Mouse (Mus musculus): ENCODE measurements at regions not wholly inside any gene's neighbourhood (a gene's known extent, or its start where the extent isn't known, plus 50 kb on each side); places are given as distances from the start of the nearest gene placed in this dataset.

GRCm38 (mm10) chr15:60566267-60566666 is 287.3 kb downstream of the Fam84b start:
- TF ChIP-seq TCF12 (IDR thresholded peaks at IDR 0.05; ENCODE audit: insufficient read depth, poor library complexity, severe bottlenecking) = no peak
- TF ChIP-seq CEBPB (IDR thresholded peaks at IDR 0.05; ENCODE audit: insufficient read depth, poor library complexity, severe bottlenecking) = no peak
- TF ChIP-seq POLR2A (IDR thresholded peaks at IDR 0.05; ENCODE audit: insufficient read length, low read depth) = no peak
- TF ChIP-seq MYOD1 (IDR thresholded peaks at IDR 0.05; ENCODE audit: control insufficient read depth in 1 of 3, insufficient read length in 2 of 3, low read depth in 2 of 3) = no peak
- no peak for TF ChIP-seq USF1 (IDR thresholded peaks at IDR 0.05; ENCODE audit: low read depth)
- no peak for TF ChIP-seq MYOG (IDR thresholded peaks at IDR 0.05; ENCODE audit: control insufficient read depth in 1 of 3, insufficient read depth in 1 of 3, insufficient read length in 2 of 3, low read depth in 2 of 3)
- TF ChIP-seq MAX (IDR thresholded peaks at IDR 0.05; ENCODE audit: low read depth) = no peak
- TF ChIP-seq POLR2AphosphoS2 (IDR thresholded peaks at IDR 0.05; ENCODE audit: insufficient read length, low read depth) = no peak
- TF ChIP-seq E2F4 (IDR thresholded peaks at IDR 0.05; ENCODE audit: insufficient read depth) = no peak

Data from myocyte (in vitro differentiated cells).